Comparison of ENCODE assay signal across 8 mouse cellular contexts in the genomic region with DNA sequence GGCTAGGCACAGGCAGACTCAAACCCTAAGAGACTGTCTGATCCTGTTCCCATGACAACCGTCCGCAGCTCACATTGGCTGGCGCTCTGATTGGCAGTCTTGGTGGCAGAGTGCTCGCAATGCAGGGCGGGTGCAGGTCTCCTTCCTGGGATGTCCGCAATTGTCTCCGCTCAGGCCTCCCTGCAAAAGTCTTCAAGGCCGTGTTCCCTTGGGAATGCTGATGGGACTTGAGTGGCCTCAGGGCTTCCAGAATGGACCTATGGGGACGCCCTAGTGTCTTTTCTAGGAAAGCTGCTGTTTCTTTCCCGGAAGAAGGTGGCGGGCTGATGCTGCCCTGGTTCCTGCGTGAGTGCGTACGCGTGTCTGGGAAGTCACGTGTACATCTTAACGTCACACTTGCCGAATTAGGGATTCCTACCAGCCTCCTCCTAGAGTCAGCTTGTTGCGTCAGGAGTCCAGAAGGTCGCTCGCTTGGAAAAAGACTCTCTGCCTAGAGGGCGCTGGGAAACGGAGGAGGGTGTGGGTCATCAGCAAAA.
A peak's percentile ranks its signal among the peaks of the same experiment; 100 is the strongest.
DNase-seq lines count a peak whose midpoint lies in the region; ATAC-seq and TF ChIP-seq lines count a peak whose summit lies in the region.

No protein-coding gene starts in this region.

- under 1% methylated on average over 23 of the region's 23 CpGs for WGBS in forebrain, embryonic 15.5 days
- WGBS in liver, embryonic 16.5 days (ENCODE audit: insufficient replicate concordance), result under 1% methylated on average over 23 of the region's 23 CpGs
- under 1% methylated on average over 23 of the region's 23 CpGs for WGBS in neural tube, embryonic 12.5 days

- no peaks in the 10 kb centered on the region for H3K27me3 ChIP-seq in ES-Bruce4 (ENCODE audit: control insufficient read depth, insufficient read depth, low read length, poor library complexity, severe bottlenecking)
- H3K27me3 ChIP-seq in forebrain, embryonic 15.5 days, result no peaks in the 10 kb centered on the region
- no peaks in the 10 kb centered on the region for H3K27me3 ChIP-seq in liver, embryonic 16.5 days (ENCODE audit: control insufficient read depth, insufficient read depth, low read depth, low read length)
- no peaks in the 10 kb centered on the region for H3K27me3 ChIP-seq in neural tube, embryonic 12.5 days (replicated peaks)

- H3K36me3 ChIP-seq in ES-Bruce4 (ENCODE audit: control insufficient read depth, insufficient read depth, low read length, poor library complexity, severe bottlenecking), result no peaks in the 10 kb centered on the region
- H3K36me3 ChIP-seq in forebrain, embryonic 15.5 days, result no peaks in the 10 kb centered on the region
- H3K36me3 ChIP-seq in liver, embryonic 16.5 days (ENCODE audit: control insufficient read depth, insufficient read depth), result no peaks in the 10 kb centered on the region
- H3K36me3 ChIP-seq in neural tube, embryonic 12.5 days, result no peaks in the 10 kb centered on the region

- no peaks in the 10 kb centered on the region for H3K4me1 ChIP-seq in ES-Bruce4 (ENCODE audit: control insufficient read depth, insufficient read depth, low read length)
- H3K4me1 ChIP-seq in forebrain, embryonic 15.5 days, result peaks cover 13% of the 10 kb centered on the region
- no peaks in the 10 kb centered on the region; the same call in 1 of the 2 replicates for H3K4me1 ChIP-seq in liver, embryonic 16.5 days (ENCODE audit: control insufficient read depth, low read depth, low read length)
- H3K4me1 ChIP-seq in neural tube, embryonic 12.5 days, result peaks cover 6% of the 10 kb centered on the region

- intact Hi-C loops in heart, postnatal 25 days (cut with DNase I), result no loop called here

- H3K4me3 ChIP-seq in ES-Bruce4 (ENCODE audit: low read depth, low read length), result peak overlapping the region; percentile 59
- H3K4me3 ChIP-seq in forebrain, embryonic 15.5 days, result peak overlapping the region; percentile 64
- peak overlapping the region; percentile 46 for H3K4me3 ChIP-seq in liver, embryonic 16.5 days (ENCODE audit: low read depth, low read length)
- H3K4me3 ChIP-seq in neural tube, embryonic 12.5 days, result peak overlapping the region; percentile 52

- H3K4me2 ChIP-seq in forebrain, embryonic 15.5 days (replicated peaks), result peak overlapping the region; percentile 71
- H3K4me2 ChIP-seq in liver, embryonic 16.5 days (ENCODE audit: low read depth, low read length), result peak overlapping the region; percentile 52
- peak overlapping the region; percentile 85 for H3K4me2 ChIP-seq in neural tube, embryonic 12.5 days (replicated peaks)

- 0 out of 2 replicates have a peak, but pooled peaks have one; percentile 44 for TF ChIP-seq EP300 in ES-Bruce4 (IDR thresholded peaks at IDR 0.05; ENCODE audit: insufficient read depth, low read depth, low read length)

- H3K9ac ChIP-seq in ES-Bruce4 (ENCODE audit: low read depth, poor library complexity, severe bottlenecking), result peak overlapping the region; percentile 56
- peak overlapping the region; percentile 61 for H3K9ac ChIP-seq in forebrain, embryonic 15.5 days (replicated peaks)
- no peak overlapping the region for H3K9ac ChIP-seq in liver, embryonic 16.5 days (ENCODE audit: low read depth, low read length)
- H3K9ac ChIP-seq in neural tube, embryonic 12.5 days, result peak overlapping the region; percentile 55

- peak overlapping the region; percentile 75 for H3K27ac ChIP-seq in ES-Bruce4 (ENCODE audit: insufficient read depth, low read length)
- H3K27ac ChIP-seq in forebrain, embryonic 15.5 days (replicated peaks), result peak overlapping the region; percentile 96
- H3K27ac ChIP-seq in liver, embryonic 16.5 days (ENCODE audit: low read length), result no peak overlapping the region
- H3K27ac ChIP-seq in neural tube, embryonic 12.5 days, result peak overlapping the region; percentile 38; the same call in 1 of the 2 replicates

- no peak for TF ChIP-seq CTCF in ES-Bruce4 (IDR thresholded peaks at IDR 0.05; ENCODE audit: low read depth, low read length)

- TF ChIP-seq POLR2A in ES-Bruce4 (IDR thresholded peaks at IDR 0.05; ENCODE audit: insufficient read depth, low read length), result no peak

- peak; percentile 93 for ATAC-seq in cerebellum, adult (ENCODE audit: insufficient number of reproducible peaks, low FRiP score, low TSS enrichment)
- ATAC-seq in forebrain, embryonic 15.5 days (replicated peaks), result peak; percentile 98
- peak; percentile 55 for ATAC-seq in liver, embryonic 16.5 days (ENCODE audit: low read depth)
- ATAC-seq in neural tube, embryonic 12.5 days (ENCODE audit: low FRiP score, low read depth), result peak; percentile 97

- no peaks in the 10 kb centered on the region for H3K9me3 ChIP-seq in ES-Bruce4 (replicated peaks; ENCODE audit: control insufficient read depth, insufficient read depth, low read length, poor library complexity, severe bottlenecking)
- 0 out of 2 replicates have a peak, but pooled peaks cover under 1% of the 10 kb centered on the region for H3K9me3 ChIP-seq in forebrain, embryonic 15.5 days
- no peaks in the 10 kb centered on the region for H3K9me3 ChIP-seq in liver, embryonic 16.5 days (replicated peaks; ENCODE audit: control insufficient read depth, low read length)
- H3K9me3 ChIP-seq in neural tube, embryonic 12.5 days, result no peaks in the 10 kb centered on the region; the same call in 1 of the 2 replicates

- peak; percentile 74 for DNase-seq in heart, postnatal 25 days (ENCODE audit: low spot score)
- peak; percentile 90 for DNase-seq in layer of hippocampus, adult 11-12 months (ENCODE audit: low spot score)
- peak; percentile 95 for DNase-seq in telencephalon, adult 2 months (ENCODE audit: low read depth, low spot score)
